Mouse (Mus musculus) erythroblast, embryonic 14.5 days (primary cell): ENCODE results near the gene Slf2. TPM values are rescaled to one million over a fixed set of nuclear protein-coding genes. Genes with fewer than 3 reads are reported as not detected.
A peak's percentile ranks its signal among the peaks of the same experiment; 100 is the strongest.

ENCODE experiments used
- H3K27me3 ChIP-seq: 2 replicates; pipeline ENCODE4 v1.6.1; 2012; ENCODE audit warnings: inconsistent platforms; ENCODE audit not compliant: control insufficient read depth
- H3K36me3 ChIP-seq: 2 replicates; pipeline ENCODE4 v1.6.1; 2012; ENCODE audit warnings: mild to moderate bottlenecking, inconsistent platforms; ENCODE audit not compliant: control insufficient read depth
- H3K4me1 ChIP-seq: 2 replicates; pipeline ENCODE4 v1.6.1; 2012; ENCODE audit warnings: inconsistent platforms; ENCODE audit not compliant: control insufficient read depth
- H3K4me3 ChIP-seq: replicated peaks from 2 replicates; pipeline ENCODE3; 2012; ENCODE audit warnings: moderate library complexity, mild to moderate bottlenecking, inconsistent platforms
- H3K9me3 ChIP-seq: 2 replicates; pipeline ENCODE4 v1.6.1; 2012; ENCODE audit warnings: low read length, inconsistent platforms, mixed read lengths; ENCODE audit not compliant: control insufficient read depth
- GATA1 ChIP-seq: IDR thresholded peaks from 2 replicates; pipeline ENCODE4 v1.6.1; 2012; ENCODE audit warnings: low read length, inconsistent platforms, mixed read lengths
- TAL1 ChIP-seq: IDR thresholded peaks from 3 replicates; pipeline ENCODE4 v1.6.1; 2012; ENCODE audit warnings: low read length, inconsistent platforms, mixed read lengths
- polyA plus RNA-seq: library from polyadenylated mRNA; stranded (reverse); fragments of >175 nt; gene quantifications from 2 replicates; pipeline ENCODE4 v1.2.3, GENCODE M21; 2012

Slf2 gene
- polyA plus RNA-seq, 1 experiment: 0.61 TPM

GRCm38 (mm10) chr19:44926781-44927180, 4.2 kb upstream of the Slf2 start:
- H3K4me1 ChIP-seq: peaks cover 9% of the 10 kb centered on the region
- no peak overlapping the region for H3K4me3 ChIP-seq
- TF ChIP-seq TAL1 (no peak), GATA1 (no peak)
- no peaks in the 10 kb centered on the region for H3K36me3 ChIP-seq
- no peaks in the 10 kb centered on the region for H3K9me3 ChIP-seq
- peaks cover 7% of the 10 kb centered on the region for H3K27me3 ChIP-seq

GRCm38 (mm10) chr19:44927250-44927649, 3.7 kb upstream of the Slf2 start:
- Histone ChIP-seq H3K36me3 (no peaks in the 10 kb centered on the region), H3K9me3 (no peaks in the 10 kb centered on the region), H3K27me3 (peaks cover 7% of the 10 kb centered on the region), H3K4me1 (peaks cover 13% of the 10 kb centered on the region), H3K4me3 (no peak overlapping the region)
- TF ChIP-seq TAL1 (no peak), GATA1 (no peak)

GRCm38 (mm10) chr19:44928185-44928584, 2.8 kb upstream of the Slf2 start:
- no peaks in the 10 kb centered on the region for H3K9me3 ChIP-seq
- peaks cover 7% of the 10 kb centered on the region for H3K27me3 ChIP-seq
- peaks cover 5% of the 10 kb centered on the region for H3K36me3 ChIP-seq
- H3K4me3 ChIP-seq: no peak overlapping the region
- TF ChIP-seq TAL1: no peak
- TF ChIP-seq GATA1: no peak
- peaks cover 20% of the 10 kb centered on the region for H3K4me1 ChIP-seq

GRCm38 (mm10) chr19:44929251-44929650, 1.7 kb upstream of the Slf2 start:
- TF ChIP-seq GATA1 (no peak), TAL1 (no peak)
- H3K36me3 ChIP-seq: peaks cover 15% of the 10 kb centered on the region
- H3K9me3 ChIP-seq: no peaks in the 10 kb centered on the region
- H3K27me3 ChIP-seq: peaks cover 7% of the 10 kb centered on the region
- H3K4me3 ChIP-seq: no peak overlapping the region
- H3K4me1 ChIP-seq: peaks cover 23% of the 10 kb centered on the region

GRCm38 (mm10) chr19:44929663-44930062, 1.3 kb upstream of the Slf2 start:
- no peaks in the 10 kb centered on the region for H3K9me3 ChIP-seq
- peaks cover 7% of the 10 kb centered on the region for H3K27me3 ChIP-seq
- H3K36me3 ChIP-seq: peaks cover 19% of the 10 kb centered on the region
- H3K4me3 ChIP-seq: no peak overlapping the region
- peaks cover 23% of the 10 kb centered on the region for H3K4me1 ChIP-seq
- no peak for TF ChIP-seq GATA1
- no peak for TF ChIP-seq TAL1

- H3K36me3 ChIP-seq: peaks cover 24% of the 10 kb centered on the region
- peaks cover 23% of the 10 kb centered on the region for H3K4me1 ChIP-seq
- TF ChIP-seq TAL1 (no peak), GATA1 (no peak)
- H3K4me3 ChIP-seq: peak overlapping the region; percentile 100
- no peaks in the 10 kb centered on the region for H3K9me3 ChIP-seq
- peaks cover 7% of the 10 kb centered on the region for H3K27me3 ChIP-seq
Observed at GRCm38 (mm10) chr19:44930122-44930521, 829 bp upstream of the Slf2 start.

- Histone ChIP-seq H3K27me3 (peaks cover 4% of the 10 kb centered on the region; the same call in 1 of the 2 replicates), H3K4me3 (peak overlapping the region; percentile 100), H3K9me3 (no peaks in the 10 kb centered on the region), H3K4me1 (peaks cover 23% of the 10 kb centered on the region), H3K36me3 (peaks cover 36% of the 10 kb centered on the region)
- no peak for TF ChIP-seq GATA1
- no peak for TF ChIP-seq TAL1
Observed at GRCm38 (mm10) chr19:44931454-44931759, 456 bp downstream of the Slf2 start.

GRCm38 (mm10) chr19:44932051-44932450, 1.1 kb downstream of the Slf2 start:
- Histone ChIP-seq H3K4me3 (peak overlapping the region; percentile 100), H3K36me3 (peaks cover 42% of the 10 kb centered on the region), H3K9me3 (no peaks in the 10 kb centered on the region), H3K27me3 (peaks cover 4% of the 10 kb centered on the region; the same call in 1 of the 2 replicates), H3K4me1 (peaks cover 23% of the 10 kb centered on the region)
- TF ChIP-seq TAL1 (no peak), GATA1 (no peak)

GRCm38 (mm10) chr19:44933136-44933535, 2.2 kb downstream of the Slf2 start:
- no peak for TF ChIP-seq GATA1
- no peak for TF ChIP-seq TAL1

GRCm38 (mm10) chr19:44959633-44960032, 28.7 kb downstream of the Slf2 start:
- Histone ChIP-seq H3K4me1 (no peaks in the 10 kb centered on the region), H3K36me3 (peaks cover 93% of the 10 kb centered on the region)

More at GRCm38 (mm10) chr19:44933136-44933535, 2.2 kb downstream of the Slf2 start:
- Histone ChIP-seq H3K4me1 (peaks cover 23% of the 10 kb centered on the region), H3K27me3 (no peaks in the 10 kb centered on the region), H3K9me3 (no peaks in the 10 kb centered on the region), H3K36me3 (peaks cover 52% of the 10 kb centered on the region), H3K4me3 (no peak overlapping the region)

More at GRCm38 (mm10) chr19:44959633-44960032, 28.7 kb downstream of the Slf2 start:
- Histone ChIP-seq H3K4me3 (no peak overlapping the region), H3K27me3 (no peaks in the 10 kb centered on the region), H3K9me3 (no peaks in the 10 kb centered on the region)
- TF ChIP-seq GATA1 (no peak), TAL1 (no peak)
